Mouse (Mus musculus) lung, postnatal 0 days (tissue): ENCODE results near the gene Mlph.

Experiments used
- CTCF ChIP-seq: IDR thresholded peaks from 2 replicates; pipeline ENCODE4 v1.5.1; 2016; ENCODE audit warnings: antibody characterized with exemption, mild to moderate bottlenecking
- EP300 ChIP-seq: IDR thresholded peaks from 2 replicates; pipeline ENCODE4 v1.6.1; 2016; ENCODE audit warnings: antibody characterized with exemption, mild to moderate bottlenecking, control low read depth

DNA sequence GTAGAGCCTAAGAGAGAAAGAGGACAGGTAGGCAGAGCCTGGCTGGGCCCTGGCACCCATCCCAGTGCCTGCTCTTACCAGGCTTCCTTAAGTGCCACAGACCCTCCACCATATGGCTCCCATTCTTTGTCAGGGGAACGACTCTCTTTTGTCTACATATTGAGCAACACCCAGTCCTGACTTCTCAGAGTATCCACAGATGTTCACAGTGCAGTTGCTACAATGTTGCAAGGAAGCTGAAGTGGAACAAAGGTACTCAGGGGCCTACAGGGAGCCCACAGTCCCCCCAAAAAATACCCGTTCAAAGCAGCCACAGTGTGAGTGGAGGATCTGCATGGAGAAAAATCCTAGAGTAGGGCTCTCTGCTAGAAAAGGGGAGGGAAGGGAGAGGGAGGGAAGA is 38.9 kb upstream of the Mlph start:
- TF ChIP-seq CTCF (no peak), EP300 (no peak; the same call in none of the 2 replicates)
